Mouse (Mus musculus) ovary, postnatal 10 days (tissue): ENCODE data around the gene Mmp15.
"Not testable (repeated sequence)": the region's sequence is repeated elsewhere in the genome, so short reads cannot be mapped to it uniquely, and the experiment has no call there.

Source experiments
- DNase-seq: peaks from one replicate; pipeline ENCODE4 v3.0.0; 2022; ENCODE audit warnings: low spot score

Mmp15 gene

GRCm38 (mm10) chr8:95377101-95377500 lies 25.0 kb downstream of the Mmp15 start:
- DNase-seq = no peak

DNA sequence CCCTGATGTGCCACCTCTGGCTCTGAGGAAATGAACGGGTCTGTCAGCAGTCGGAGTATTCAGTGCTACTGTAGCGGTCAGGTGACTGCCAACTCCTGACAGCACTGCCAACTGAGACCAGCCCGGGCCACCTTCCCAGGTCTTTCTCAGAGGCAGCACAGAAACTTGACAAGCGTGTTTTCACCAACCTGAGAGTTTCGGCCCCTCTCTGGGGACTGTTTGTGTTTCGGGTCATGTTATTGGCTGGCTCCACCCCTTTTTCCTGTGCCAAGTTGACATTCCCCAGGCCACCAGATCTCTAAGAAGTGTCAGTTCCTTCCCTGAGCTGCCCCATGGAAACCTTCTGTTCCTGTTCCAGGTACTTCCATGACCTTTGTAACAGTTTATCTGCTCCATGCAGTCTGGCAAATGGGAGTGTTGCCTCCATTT lies 25.8 kb downstream of the Mmp15 start:
- no peak for DNase-seq

- DNase-seq = not testable (repeated sequence)
Observed at GRCm38 (mm10) chr8:95378928-95379327, 26.9 kb downstream of the Mmp15 start.

DNA sequence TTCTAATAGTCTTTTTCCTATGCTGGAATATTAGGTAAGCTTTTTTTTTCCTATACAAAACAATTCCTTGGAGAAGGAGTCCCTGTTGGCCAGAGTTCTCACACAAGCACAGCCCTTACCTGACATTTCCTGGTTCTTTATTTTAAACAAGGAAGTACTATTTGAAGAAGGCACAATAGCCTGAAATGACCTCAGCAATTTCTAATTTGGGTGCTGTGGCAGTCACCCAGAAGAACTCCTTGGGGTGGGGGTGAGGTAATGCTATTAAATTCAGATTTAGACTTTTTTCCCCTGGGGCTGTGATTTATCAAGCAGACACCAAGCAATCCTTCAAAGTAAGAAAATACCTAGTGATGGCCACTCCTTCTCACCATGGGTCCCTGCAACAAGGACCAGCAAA lies 28.9 kb downstream of the Mmp15 start:
- DNase-seq = no peak

GRCm38 (mm10) chr8:95381595-95381994 lies 29.5 kb downstream of the Mmp15 start:
- DNase-seq = no peak

GRCm38 (mm10) chr8:95384501-95384900 lies 32.4 kb downstream of the Mmp15 start:
- DNase-seq = no peak

DNA sequence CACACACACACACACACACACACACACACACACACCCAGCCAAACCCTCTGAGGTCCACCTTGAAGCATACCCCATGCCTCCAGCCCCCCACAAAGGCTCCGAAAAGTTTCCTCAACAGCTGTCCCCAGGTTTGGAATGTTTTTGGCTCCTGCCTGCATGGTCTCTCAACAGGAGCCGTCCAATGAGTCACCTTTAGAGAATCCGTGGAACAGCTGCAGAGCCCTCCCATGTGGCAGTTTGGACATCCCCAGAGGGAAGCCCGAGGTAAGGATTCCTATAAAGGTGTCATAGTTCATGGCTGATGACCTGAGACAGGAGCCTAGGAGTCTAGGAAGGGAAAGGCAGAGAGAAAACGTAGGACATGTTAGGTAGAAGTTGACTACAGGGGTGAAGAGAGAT lies 34.0 kb downstream of the Mmp15 start:
- no peak for DNase-seq

DNA sequence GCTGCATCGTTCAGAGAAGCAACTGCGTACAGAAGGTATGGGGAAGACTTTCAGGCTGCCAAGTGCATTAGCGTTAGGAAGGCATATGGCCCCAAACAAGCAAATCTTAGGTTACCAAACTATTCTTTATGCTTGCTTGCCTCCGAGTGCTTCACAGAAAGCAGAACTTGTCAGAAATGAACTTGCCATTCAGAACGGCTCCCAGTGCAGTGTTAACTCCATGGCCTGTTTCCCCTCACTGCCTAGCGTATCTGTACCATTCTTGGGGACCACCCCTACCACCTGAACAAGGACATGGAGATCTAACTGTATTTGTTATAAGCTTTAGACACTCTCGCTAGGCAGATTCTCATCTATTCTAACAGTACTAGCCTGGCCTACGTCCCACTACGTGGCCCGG lies 35.2 kb downstream of the Mmp15 start:
- DNase-seq = no peak

- no peak for DNase-seq
Observed at GRCm38 (mm10) chr8:95387936-95388335, 35.9 kb downstream of the Mmp15 start.

GRCm38 (mm10) chr8:95390312-95390711 lies 38.2 kb downstream of the Mmp15 start:
- DNase-seq = no peak

DNA sequence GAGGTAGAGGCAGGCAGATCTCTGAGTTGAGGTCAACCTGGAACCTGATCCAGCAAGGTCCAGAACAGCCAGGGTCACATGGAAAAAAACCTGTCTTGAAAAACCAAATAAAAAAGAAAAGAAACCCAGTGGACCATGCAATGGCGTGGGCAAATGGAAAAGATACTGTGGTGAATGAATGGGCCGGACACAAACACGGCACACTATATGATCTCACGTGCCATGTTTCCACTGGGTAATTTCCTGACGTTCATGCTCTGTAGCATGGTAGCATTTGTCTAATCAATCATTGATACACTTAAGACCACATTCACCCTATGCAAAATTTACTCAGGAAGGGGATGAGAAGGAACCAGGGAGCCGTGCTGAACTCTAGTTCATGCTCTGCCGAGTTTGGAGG lies 39.0 kb downstream of the Mmp15 start:
- DNase-seq = no peak

- no peak for DNase-seq
Observed at GRCm38 (mm10) chr8:95392604-95393003, 40.5 kb downstream of the Mmp15 start.

GRCm38 (mm10) chr8:95395186-95395918 lies 43.3 kb downstream of the Mmp15 start:
- no peak for DNase-seq

DNA sequence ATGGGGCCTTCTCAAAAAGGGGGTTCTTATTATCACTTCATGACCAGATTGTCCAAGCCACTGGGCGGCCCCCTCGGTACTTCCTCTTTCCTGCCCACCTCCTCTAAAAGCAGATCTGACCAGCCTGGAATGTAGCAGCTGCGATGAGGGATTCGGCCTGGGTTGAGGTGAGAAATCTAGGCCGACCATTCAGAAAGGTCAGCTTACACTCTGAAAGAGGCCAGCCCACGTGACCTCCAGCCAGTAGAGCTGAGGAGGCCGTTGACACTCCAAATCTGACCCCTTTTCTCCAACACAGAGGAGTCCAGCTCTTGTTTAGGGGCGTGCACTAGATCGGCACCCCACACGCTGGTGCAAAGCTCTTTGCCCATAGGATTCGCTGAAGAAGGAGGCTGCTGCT lies 44.7 kb downstream of the Mmp15 start:
- DNase-seq = no peak

GRCm38 (mm10) chr8:95397201-95397600 lies 45.1 kb downstream of the Mmp15 start:
- no peak for DNase-seq

DNA sequence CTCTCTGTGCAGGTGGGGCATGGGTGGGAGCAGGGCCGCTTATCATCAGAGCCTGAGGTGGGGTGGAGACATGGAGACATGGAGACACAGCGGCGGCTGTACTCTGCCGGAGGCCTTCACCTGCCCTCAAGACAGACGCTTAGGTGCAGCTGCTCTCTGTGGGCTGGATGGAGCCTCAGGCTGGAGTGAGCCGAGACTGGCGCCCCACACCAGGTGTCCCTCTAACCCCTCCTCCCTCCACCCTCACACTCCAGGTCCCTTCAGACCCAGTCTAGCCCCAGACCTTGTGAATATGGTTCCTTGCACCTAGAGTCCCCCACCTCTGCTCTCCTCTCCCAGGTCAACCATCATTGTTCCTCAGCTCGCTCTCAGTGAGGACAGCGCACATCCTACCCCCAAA lies 47.1 kb downstream of the Mmp15 start:
- no peak for DNase-seq

GRCm38 (mm10) chr8:95401091-95401490 lies 49.0 kb downstream of the Mmp15 start:
- DNase-seq = no peak

GRCm38 (mm10) chr8:95409518-95409917 lies 57.5 kb downstream of the Mmp15 start:
- no peak for DNase-seq

DNA sequence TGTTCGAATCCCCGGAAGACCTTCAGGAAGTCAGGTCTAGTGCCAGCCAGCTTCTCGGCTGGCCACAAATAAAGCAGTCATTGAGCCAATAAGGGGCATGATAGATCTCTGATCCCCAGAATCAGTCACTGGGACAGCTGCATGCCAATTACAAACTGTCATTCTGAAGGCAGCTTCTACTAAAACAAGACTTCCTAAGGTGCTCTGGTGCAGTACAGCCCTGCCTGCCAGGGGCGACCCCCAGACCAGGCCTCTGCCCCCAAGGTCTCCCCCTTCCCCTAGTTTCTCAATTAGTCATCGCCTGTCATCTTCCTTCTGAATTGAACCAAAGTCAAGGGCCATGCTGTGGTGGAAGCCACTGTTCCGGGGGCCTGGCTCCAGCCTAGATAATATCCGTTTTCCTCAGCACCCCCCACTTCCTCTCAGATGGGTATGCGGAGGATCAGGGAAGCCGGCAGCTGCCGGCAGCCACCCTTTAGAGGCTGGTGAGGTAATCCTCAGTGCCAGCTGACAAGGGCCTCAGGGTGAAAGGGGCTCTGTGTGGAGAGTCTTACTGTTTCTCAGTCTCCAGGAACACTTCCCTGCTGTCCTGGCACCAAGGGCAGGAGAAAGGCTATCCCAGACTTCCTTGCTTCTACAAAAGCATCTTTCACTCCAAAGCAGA lies 59.4 kb downstream of the Mmp15 start:
- DNase-seq = no peak

- DNase-seq = no peak
Observed at GRCm38 (mm10) chr8:95422193-95422810, 70.2 kb downstream of the Mmp15 start.
